Mouse (Mus musculus) ES-E14 (cell line): ENCODE data around the gene Trrap.

ENCODE experiments used
- CHD2 ChIP-seq: IDR thresholded peaks from 2 replicates; pipeline ENCODE4 v1.6.1; 2014; ENCODE audit warnings: mild to moderate bottlenecking, low read depth, low read length, inconsistent platforms
- HCFC1 ChIP-seq: IDR thresholded peaks from 2 replicates; pipeline ENCODE4 v1.6.1; 2012; ENCODE audit warnings: low read length, inconsistent platforms, borderline replicate concordance; ENCODE audit not compliant: insufficient read depth
- MAFK ChIP-seq: IDR thresholded peaks from 2 replicates; pipeline ENCODE4 v1.6.1; 2014; ENCODE audit warnings: mild to moderate bottlenecking, low read depth, low read length, inconsistent platforms; ENCODE audit not compliant: insufficient read depth
- ZC3H11A ChIP-seq: IDR thresholded peaks from 2 replicates; pipeline ENCODE4 v1.6.1; 2012; ENCODE audit warnings: low read depth, mild to moderate bottlenecking, inconsistent platforms, low read length, borderline replicate concordance
- ZNF384 ChIP-seq: IDR thresholded peaks from 2 replicates; pipeline ENCODE4 v1.6.1; 2012; ENCODE audit warnings: low read depth, low read length, inconsistent platforms

- no peak for TF ChIP-seq ZNF384
- no peak for TF ChIP-seq CHD2
- no peak for TF ChIP-seq ZC3H11A
- no peak for TF ChIP-seq MAFK
- TF ChIP-seq HCFC1: no peak
Measured at GRCm38 (mm10) chr5:144871775-144872174, 104.2 kb downstream of the Trrap start.
